Mouse (Mus musculus) small intestine, adult 2 months (tissue): ENCODE results near the gene Myh13.

ENCODE experiments used
- CTCF ChIP-seq: fragments of 200-500 bp; IDR thresholded peaks from 2 replicates; pipeline ENCODE4 v1.5.1; 2012; ENCODE audit warnings: low read depth, mild to moderate bottlenecking, control low read depth, inconsistent platforms, low read length, moderate library complexity, mixed read lengths; ENCODE audit not compliant: insufficient replicate concordance, insufficient read length; ENCODE audit errors: extremely low read depth
- POLR2A ChIP-seq: fragments of 200-500 bp; IDR thresholded peaks from 2 replicates; pipeline ENCODE4 v1.6.1; 2012; ENCODE audit warnings: low read depth, mild to moderate bottlenecking, control low read depth, inconsistent platforms, low read length, moderate library complexity

DNA sequence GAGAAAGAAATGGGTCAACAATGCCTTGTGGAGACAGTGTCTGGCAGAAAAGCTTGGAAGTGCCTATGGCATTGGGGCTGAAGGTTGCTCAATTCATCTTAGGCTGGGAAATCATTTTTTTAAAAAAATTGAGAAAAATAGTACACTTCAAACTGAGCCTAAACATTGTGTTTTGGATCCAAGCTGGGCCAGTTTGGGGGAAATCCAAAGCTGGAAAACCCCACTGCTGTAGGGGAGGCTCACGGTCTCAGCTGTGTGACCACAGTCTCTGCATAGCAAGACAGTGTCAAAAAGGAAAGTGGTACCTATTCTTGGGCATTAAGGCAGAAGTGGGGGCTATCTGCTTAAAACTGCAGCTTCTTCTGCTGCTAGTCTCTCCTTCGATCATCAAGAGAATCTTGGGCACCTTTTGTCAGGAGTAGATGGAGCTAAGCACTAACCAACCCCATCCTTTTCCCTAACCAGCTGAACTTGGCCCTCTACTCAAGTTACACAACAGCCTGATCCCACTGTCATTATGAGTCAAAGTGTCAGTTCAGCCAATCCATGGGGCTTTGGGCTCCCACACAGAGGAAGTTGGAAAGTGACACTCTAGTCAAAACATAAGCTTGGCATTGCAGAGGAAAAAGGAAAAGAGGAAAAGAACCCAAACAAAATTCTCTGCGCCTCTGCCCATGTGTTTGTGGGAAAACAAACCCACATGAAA lies 69.4 kb downstream of the Myh13 start:
- TF ChIP-seq CTCF (no peak), POLR2A (no peak)
